Mouse (Mus musculus): Measurements from ENCODE around the gene Cyp3a41b. TPM values are rescaled to one million over a fixed set of nuclear protein-coding genes. Genes with fewer than 3 reads are reported as not detected.

Gene Cyp3a41b
- total RNA-seq (2023) = not detected

GRCm38 (mm10) chr5:145584630-145585029 lies at the start of gene Cyp3a41b:
Gene Cyp3a41b, minus strand, starts transcription at chr5:145584730.

Other genes with a start within 250 kb of the Cyp3a41b start
- gene Cyp3a57, start 239.5 kb downstream of the Cyp3a41b start, total RNA-seq (2023) = not detected
- not detected for gene Cyp3a16, start 115.0 kb downstream of the Cyp3a41b start, total RNA-seq (2023)
- not detected for gene Cyp3a41a, start 135.4 kb upstream of the Cyp3a41b start, total RNA-seq (2023)
- not detected for gene Cyp3a44, start 221.1 kb upstream of the Cyp3a41b start, total RNA-seq (2023)